Mouse (Mus musculus) embryonic facial prominence, embryonic 12.5 days (tissue): ENCODE measurements at regions not wholly inside any gene's neighbourhood (a gene's known extent, or its start where the extent isn't known, plus 50 kb on each side); places are given as distances from the start of the nearest gene placed in this dataset.

Experiments used
- ATAC-seq: fragments of 200-750 bp; cut with Nextera tagmentation; 2 replicates; pipeline ENCODE4 v1.8.0; 2017; ENCODE audit not compliant: insufficient number of reproducible peaks, insufficient read depth, low FRiP score, low TSS enrichment
- H3K27ac ChIP-seq: fragments of 300-500 bp; sonication (generic); 2 replicates; pipeline ENCODE4 v1.5.1; 2016; ENCODE audit warnings: mild to moderate bottlenecking
- H3K27me3 ChIP-seq: fragments of 300-500 bp; sonication (generic); 2 replicates; pipeline ENCODE4 v1.6.1; 2016; ENCODE audit warnings: mild to moderate bottlenecking, moderate library complexity
- H3K36me3 ChIP-seq: fragments of 300-500 bp; sonication (generic); 2 replicates; pipeline ENCODE4 v1.6.1; 2016; ENCODE audit warnings: mild to moderate bottlenecking
- H3K4me1 ChIP-seq: fragments of 300-500 bp; sonication (generic); 2 replicates; pipeline ENCODE4 v1.6.1; 2016
- H3K4me2 ChIP-seq: fragments of 300-500 bp; sonication (generic); replicated peaks from 2 replicates; pipeline ENCODE4 v1.6.1; 2016; ENCODE audit warnings: mild to moderate bottlenecking, moderate library complexity
- H3K4me3 ChIP-seq: fragments of 300-500 bp; sonication (generic); 2 replicates; pipeline ENCODE4 v1.5.1; 2016; ENCODE audit warnings: mild to moderate bottlenecking
- H3K9ac ChIP-seq: fragments of 300-500 bp; sonication (generic); 2 replicates; pipeline ENCODE4 v1.6.1; 2016; ENCODE audit warnings: mild to moderate bottlenecking, moderate library complexity
- H3K9me3 ChIP-seq: fragments of 300-500 bp; sonication (generic); 2 replicates; pipeline ENCODE4 v1.6.1; 2016; ENCODE audit warnings: mild to moderate bottlenecking, moderate library complexity
- WGBS: fragments of 180-500 bp; shearing (Covaris S2); methylation state at CpG from one replicate; pipeline ENCODE4 v1.1.7; 2016; 5-methylcytosine and 5-hydroxymethylcytosine counted together

GRCm38 (mm10) chr4:70032497-70032896 is 377.7 kb downstream of the Cdk5rap2 start:
- Histone ChIP-seq H3K27me3 (no peaks in the 10 kb centered on the region), H3K4me3 (no peak overlapping the region), H3K4me1 (no peaks in the 10 kb centered on the region), H3K9me3 (no peaks in the 10 kb centered on the region), H3K27ac (no peak overlapping the region), H3K4me2 (no peak overlapping the region), H3K36me3 (no peaks in the 10 kb centered on the region), H3K9ac (no peak overlapping the region)
- WGBS, result 60% methylated on average over 3 of the region's 3 CpGs
- no peak for ATAC-seq

DNA sequence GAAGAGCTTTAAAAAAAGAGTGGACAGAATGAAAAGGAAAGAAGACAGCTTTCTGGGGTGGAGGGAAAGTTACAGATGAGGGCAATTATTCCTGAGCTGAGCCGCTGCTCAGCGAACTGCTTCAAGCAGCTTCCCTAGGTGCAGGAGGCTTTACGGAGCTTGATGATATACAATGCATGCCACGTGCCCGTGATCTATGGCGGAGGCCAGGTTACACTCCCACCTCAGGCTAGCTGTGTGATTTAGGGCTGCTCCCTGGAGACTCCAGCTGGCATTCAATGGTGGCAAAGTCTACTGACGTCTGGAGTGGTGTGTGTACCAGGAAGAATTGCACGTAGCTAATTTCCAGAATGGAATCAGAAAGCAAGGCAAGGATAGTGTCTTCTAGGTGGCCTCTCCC is 383.4 kb downstream of the Cdk5rap2 start:
- 71% methylated on average over 8 of the region's 8 CpGs for WGBS
- no peaks in the 10 kb centered on the region for H3K36me3 ChIP-seq

DNA sequence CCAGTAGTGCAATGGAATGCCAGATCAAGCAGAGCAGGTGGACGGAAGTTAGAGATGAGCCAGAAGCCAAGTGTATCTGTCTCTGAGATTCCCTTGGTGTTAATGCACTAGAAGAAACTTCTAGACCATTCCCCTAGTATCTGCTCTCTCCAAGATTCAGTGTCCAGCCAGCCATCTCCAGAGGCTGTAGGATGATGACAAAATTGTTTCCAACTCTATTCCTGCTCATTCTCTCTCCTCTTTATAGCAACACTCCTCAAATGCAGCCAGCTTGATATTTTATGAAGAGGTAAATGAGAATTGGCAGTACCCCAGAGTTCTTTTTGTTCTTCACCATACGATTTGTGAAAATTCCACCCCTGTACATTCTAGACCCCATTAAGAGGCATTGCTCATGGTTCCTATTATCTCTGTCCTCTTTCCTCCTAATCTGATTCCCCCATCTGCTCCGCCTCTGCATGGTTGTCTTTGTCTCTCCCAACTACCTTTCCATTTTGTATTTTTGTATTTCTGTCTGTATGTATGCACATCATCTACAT is 385.3 kb downstream of the Cdk5rap2 start:
- no peaks in the 10 kb centered on the region for H3K27me3 ChIP-seq
- H3K9me3 ChIP-seq, result no peaks in the 10 kb centered on the region
- H3K4me1 ChIP-seq, result no peaks in the 10 kb centered on the region
- 84% methylated on average over 3 of the region's 3 CpGs for WGBS
- no peaks in the 10 kb centered on the region for H3K36me3 ChIP-seq
- H3K4me2 ChIP-seq, result no peak overlapping the region
- no peak for ATAC-seq
- no peak overlapping the region for H3K27ac ChIP-seq
- H3K4me3 ChIP-seq, result no peak overlapping the region
- H3K9ac ChIP-seq, result no peak overlapping the region

More for the DNA sequence above, 383.4 kb downstream of the Cdk5rap2 start:
- H3K27me3 ChIP-seq, result no peaks in the 10 kb centered on the region
- no peak overlapping the region for H3K9ac ChIP-seq
- no peak overlapping the region for H3K4me2 ChIP-seq
- no peaks in the 10 kb centered on the region for H3K4me1 ChIP-seq
- ATAC-seq, result no peak
- H3K9me3 ChIP-seq, result no peaks in the 10 kb centered on the region
- H3K27ac ChIP-seq, result no peak overlapping the region
- no peak overlapping the region for H3K4me3 ChIP-seq

DNA sequence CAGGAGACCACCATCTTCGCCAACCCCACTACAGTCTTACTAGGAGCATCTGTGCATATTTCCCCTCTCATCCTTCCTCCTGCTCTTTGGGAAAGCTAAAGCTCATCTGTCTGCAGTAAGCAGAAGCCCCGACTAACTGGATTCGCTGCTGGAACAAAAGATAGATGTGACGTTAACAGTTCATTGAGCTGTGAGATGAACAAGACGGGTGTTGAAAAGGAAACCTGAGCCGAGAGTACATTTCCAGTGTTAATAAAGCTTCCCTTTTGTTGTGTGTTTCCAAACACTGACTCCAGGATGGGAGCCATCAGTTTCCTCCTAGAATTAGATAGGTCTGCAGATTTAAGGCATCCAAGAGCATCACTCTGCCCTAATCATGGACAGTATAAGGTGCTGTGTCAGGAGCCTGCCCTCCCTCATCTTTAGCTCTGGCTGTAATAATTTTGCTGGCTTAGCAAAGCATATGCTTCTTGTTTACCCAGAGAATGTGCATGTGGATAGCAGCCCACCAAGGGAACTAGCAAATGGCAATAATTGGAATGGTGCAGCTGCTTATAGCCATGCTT is 389.3 kb downstream of the Cdk5rap2 start:
- Histone ChIP-seq H3K27me3 (no peaks in the 10 kb centered on the region), H3K9ac (no peak overlapping the region), H3K36me3 (no peaks in the 10 kb centered on the region), H3K4me1 (no peaks in the 10 kb centered on the region), H3K4me2 (no peak overlapping the region), H3K27ac (no peak overlapping the region), H3K4me3 (no peak overlapping the region), H3K9me3 (no peaks in the 10 kb centered on the region)
- ATAC-seq, result no peak
- 68% methylated on average over 6 of the region's 6 CpGs for WGBS

DNA sequence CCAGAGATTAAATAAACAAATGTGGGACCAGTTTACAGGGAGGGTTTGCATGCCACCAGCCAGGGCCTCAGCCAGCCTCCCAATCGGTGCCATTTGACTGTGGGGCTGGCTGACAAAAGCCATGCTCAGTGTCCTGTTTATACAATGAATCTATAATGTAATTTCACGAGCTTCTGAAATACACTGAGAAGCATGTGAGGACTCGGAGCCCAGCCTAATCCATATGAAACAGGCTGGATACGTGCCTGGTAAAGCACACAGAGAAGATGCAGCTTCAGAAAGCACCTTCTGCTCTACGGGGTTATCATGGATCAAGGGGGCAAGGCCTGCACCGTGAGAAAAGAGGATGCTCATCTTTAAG is 398.0 kb downstream of the Cdk5rap2 start:
- ATAC-seq, result no peak
- no peak overlapping the region for H3K4me2 ChIP-seq
- H3K27ac ChIP-seq, result no peak overlapping the region
- H3K4me3 ChIP-seq, result no peak overlapping the region
- 62% methylated on average over 6 of the region's 6 CpGs for WGBS
- H3K27me3 ChIP-seq, result no peaks in the 10 kb centered on the region
- H3K9ac ChIP-seq, result no peak overlapping the region
- 0 out of 2 replicates have a peak, but pooled peaks cover 4% of the 10 kb centered on the region for H3K4me1 ChIP-seq
- no peaks in the 10 kb centered on the region for H3K9me3 ChIP-seq
- no peaks in the 10 kb centered on the region for H3K36me3 ChIP-seq

DNA sequence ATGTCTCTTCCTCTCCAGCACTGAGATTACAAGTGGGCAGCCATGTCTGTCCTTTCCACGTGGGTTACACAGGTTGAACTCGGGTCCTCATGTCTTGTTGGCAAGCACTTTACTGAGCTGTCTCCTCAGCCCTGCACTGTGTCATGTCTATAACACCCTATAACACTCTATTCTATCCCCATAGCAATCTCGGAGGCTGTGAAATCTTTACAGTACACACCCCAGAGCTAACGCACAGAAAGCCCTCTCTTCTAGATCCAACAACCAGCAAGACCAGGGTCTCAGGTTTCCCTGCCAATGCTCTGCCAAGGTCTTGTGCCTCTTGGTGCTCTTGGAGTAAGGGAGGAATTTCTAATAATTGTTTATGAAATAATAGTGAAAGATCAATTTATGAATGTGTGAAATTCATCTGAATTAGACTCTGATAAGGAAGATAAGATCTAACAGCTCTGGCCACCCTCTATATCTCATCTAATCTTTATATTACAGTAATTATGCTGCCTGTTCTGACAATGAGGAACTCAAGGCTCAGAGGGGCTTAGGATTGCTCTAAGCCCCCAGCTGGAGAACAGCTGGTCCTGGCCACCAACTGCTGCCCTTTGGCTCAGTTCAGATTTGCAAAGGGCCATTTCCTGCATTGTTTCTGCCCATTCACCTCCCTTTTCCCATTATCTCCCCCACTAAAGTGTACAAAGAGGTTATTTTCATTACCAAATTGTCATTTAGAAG is 398.6 kb downstream of the Cdk5rap2 start:
- Histone ChIP-seq H3K4me3 (no peak overlapping the region), H3K27me3 (no peaks in the 10 kb centered on the region), H3K27ac (no peak overlapping the region), H3K9me3 (no peaks in the 10 kb centered on the region), H3K36me3 (no peaks in the 10 kb centered on the region), H3K4me2 (no peak overlapping the region), H3K9ac (no peak overlapping the region), H3K4me1 (0 out of 2 replicates have a peak, but pooled peaks cover 4% of the 10 kb centered on the region)
- no peak for ATAC-seq
- 70% methylated on average over 4 of the region's 4 CpGs for WGBS

DNA sequence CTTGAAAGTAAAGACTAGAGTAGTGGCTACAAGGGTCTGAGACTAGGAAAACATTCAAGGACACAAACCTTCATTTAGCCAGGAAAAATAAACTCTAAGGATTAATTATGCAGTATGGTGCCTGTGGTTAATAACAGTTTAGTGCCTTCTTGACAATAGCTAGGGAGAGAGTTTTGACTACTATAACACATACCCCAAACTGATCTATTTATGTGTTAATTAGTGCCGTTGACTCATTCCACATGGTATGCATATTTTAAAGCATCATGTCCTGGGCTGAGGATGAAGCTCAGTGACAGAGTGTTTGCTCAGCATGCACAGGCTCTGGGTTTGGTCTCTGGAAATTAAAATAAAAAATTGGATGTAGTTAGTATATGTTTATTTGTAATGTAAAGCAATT is 399.8 kb downstream of the Cdk5rap2 start:
- H3K4me2 ChIP-seq, result no peak overlapping the region
- ATAC-seq, result no peak
- H3K9ac ChIP-seq, result no peak overlapping the region
- no peak overlapping the region for H3K4me3 ChIP-seq
- H3K4me1 ChIP-seq, result 0 out of 2 replicates have a peak, but pooled peaks cover 4% of the 10 kb centered on the region
- H3K9me3 ChIP-seq, result no peaks in the 10 kb centered on the region
- no peak overlapping the region for H3K27ac ChIP-seq
- H3K27me3 ChIP-seq, result no peaks in the 10 kb centered on the region
- 81% methylated on average over 1 of the region's 1 CpGs for WGBS
- no peaks in the 10 kb centered on the region for H3K36me3 ChIP-seq

- no peak for ATAC-seq
- no peaks in the 10 kb centered on the region for H3K36me3 ChIP-seq
- H3K27me3 ChIP-seq, result no peaks in the 10 kb centered on the region
- no peaks in the 10 kb centered on the region for H3K4me1 ChIP-seq
- H3K9me3 ChIP-seq, result no peaks in the 10 kb centered on the region
- H3K27ac ChIP-seq, result no peak overlapping the region
- H3K4me2 ChIP-seq, result no peak overlapping the region
- H3K4me3 ChIP-seq, result no peak overlapping the region
- H3K9ac ChIP-seq, result no peak overlapping the region
These were observed 405.3 kb downstream of the Cdk5rap2 start for GRCm38 (mm10) chr4:70004966-70005365.

GRCm38 (mm10) chr4:69993226-69993625 is 417.0 kb downstream of the Cdk5rap2 start:
- H3K4me1 ChIP-seq, result no peaks in the 10 kb centered on the region
- H3K36me3 ChIP-seq, result no peaks in the 10 kb centered on the region
- no peak overlapping the region for H3K4me3 ChIP-seq
- no peak overlapping the region for H3K4me2 ChIP-seq
- 94% methylated on average over 3 of the region's 3 CpGs for WGBS
- H3K27ac ChIP-seq, result no peak overlapping the region
- H3K9me3 ChIP-seq, result no peaks in the 10 kb centered on the region
- no peaks in the 10 kb centered on the region for H3K27me3 ChIP-seq
- no peak for ATAC-seq
- H3K9ac ChIP-seq, result no peak overlapping the region

- no peak for ATAC-seq
- H3K9ac ChIP-seq, result no peak overlapping the region
- no peaks in the 10 kb centered on the region for H3K36me3 ChIP-seq
- H3K9me3 ChIP-seq, result no peaks in the 10 kb centered on the region
- no peak overlapping the region for H3K4me3 ChIP-seq
- 37% methylated on average over 2 of the region's 2 CpGs for WGBS
- H3K27me3 ChIP-seq, result no peaks in the 10 kb centered on the region
- H3K27ac ChIP-seq, result no peak overlapping the region
- H3K4me1 ChIP-seq, result no peaks in the 10 kb centered on the region
- no peak overlapping the region for H3K4me2 ChIP-seq
These were observed 436.0 kb downstream of the Cdk5rap2 start for GRCm38 (mm10) chr4:69974208-69974607.

DNA sequence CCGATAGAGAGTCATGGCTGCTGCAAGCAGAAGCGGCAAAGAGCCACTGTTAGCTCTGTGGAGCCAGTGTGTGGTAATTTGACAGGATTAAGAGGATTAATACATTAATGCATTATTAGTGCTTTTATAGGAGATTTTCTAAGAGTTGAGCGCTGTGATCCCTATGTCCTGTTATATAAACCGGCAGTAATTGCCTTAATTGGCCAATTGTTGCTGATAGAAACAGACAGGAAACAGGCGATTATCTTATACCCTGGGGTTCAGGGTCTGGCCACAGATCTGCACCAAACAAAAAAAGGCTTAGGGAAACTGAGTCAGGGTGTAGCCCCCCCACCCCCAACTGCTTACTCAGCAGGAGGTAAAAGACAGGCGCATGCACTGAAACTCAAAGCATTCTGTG is 436.7 kb downstream of the Cdk5rap2 start:
- no peaks in the 10 kb centered on the region for H3K36me3 ChIP-seq
- no peaks in the 10 kb centered on the region for H3K27me3 ChIP-seq
- H3K27ac ChIP-seq, result no peak overlapping the region
- no peak for ATAC-seq
- no peak overlapping the region for H3K4me2 ChIP-seq
- no peak overlapping the region for H3K9ac ChIP-seq
- 29% methylated on average over 6 of the region's 6 CpGs for WGBS
- no peaks in the 10 kb centered on the region for H3K4me1 ChIP-seq
- no peak overlapping the region for H3K4me3 ChIP-seq
- H3K9me3 ChIP-seq, result no peaks in the 10 kb centered on the region

GRCm38 (mm10) chr4:69971721-69972120 is 438.5 kb downstream of the Cdk5rap2 start:
- Histone ChIP-seq H3K36me3 (no peaks in the 10 kb centered on the region), H3K9ac (no peak overlapping the region), H3K9me3 (no peaks in the 10 kb centered on the region), H3K4me1 (no peaks in the 10 kb centered on the region), H3K4me3 (no peak overlapping the region), H3K4me2 (no peak overlapping the region), H3K27ac (no peak overlapping the region), H3K27me3 (no peaks in the 10 kb centered on the region)
- ATAC-seq, result no peak
- 74% methylated on average over 3 of the region's 3 CpGs for WGBS
